Mouse (Mus musculus): ENCODE data around the gene Tubgcp2.

The Tubgcp2 gene

DNA sequence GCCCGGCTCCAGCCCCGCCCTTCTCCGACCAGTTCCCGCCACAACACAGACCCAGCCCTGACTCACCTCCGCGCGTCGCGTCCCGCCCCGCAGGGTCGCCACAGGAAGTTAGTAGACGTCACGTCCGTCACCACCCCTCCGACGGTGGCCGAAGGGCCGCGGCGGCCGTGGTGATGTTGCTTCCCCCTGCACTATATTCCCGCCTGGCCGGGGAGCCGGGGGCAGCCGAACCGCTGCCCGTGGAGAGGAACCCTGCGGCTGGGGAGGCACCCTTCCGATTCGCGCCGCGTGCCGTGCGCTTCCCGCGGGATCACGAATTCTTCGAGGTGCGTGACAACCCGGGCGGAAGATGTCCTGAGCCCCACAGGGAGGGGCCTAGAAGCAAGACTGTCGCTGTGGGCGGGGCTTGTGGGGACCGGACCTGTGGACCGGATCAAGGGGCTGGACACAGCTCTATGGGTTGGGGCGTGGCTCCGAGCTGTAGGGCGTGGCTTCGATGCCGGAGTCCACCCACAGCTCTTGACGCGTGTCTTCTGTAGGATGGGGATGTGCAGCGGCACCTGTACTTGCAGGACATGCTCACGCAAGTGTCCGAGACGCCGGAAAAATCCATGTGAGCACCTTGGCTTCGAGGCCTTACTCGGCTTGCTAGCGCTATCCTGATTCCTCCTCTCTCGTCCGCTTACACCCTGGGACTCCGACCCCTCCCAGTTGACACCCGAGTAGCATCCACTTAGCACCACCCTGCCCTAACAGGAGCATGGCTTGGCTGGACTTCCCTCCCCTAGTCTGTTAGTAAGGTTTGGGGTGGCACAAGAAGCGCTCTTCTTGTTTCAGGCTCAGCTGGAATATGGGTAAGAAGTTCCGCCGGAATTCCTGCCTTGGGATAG, at the start of gene Tubgcp2, which contains the start of gene Zfp511:
Gene Tubgcp2, minus strand, starts transcription at position 389 of the 890 bp plus-strand sequence.
Gene Zfp511, plus strand, starts transcription at position 111 of the 890 bp plus-strand sequence.
- peak; percentile 96 for DNase-seq

DNA sequence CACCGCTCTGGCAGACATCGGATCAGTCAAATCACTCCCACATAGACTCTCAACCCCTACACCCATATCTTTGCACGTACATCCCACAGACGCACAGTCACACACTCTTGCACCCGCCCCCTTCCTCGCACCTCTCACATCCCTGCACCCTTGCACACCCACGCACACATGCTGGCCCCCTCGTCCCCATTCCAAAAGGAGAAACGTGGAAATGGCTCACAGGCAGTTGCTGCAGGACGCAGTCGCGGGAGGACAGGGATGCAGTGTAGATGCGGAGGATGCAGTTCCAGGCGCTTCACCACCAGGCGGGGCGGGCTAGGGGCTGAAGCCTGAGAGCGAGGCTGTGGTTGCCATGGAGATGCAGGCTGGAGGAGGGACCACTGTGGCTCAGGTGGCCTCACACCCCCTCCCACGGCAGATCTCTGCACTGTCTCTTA, 45.8 kb upstream of the Tubgcp2 start, which contains the start of gene Caly:
Gene Caly, minus strand, starts transcription at position 307 of the 437 bp plus-strand sequence.
- DNase-seq, result peak; percentile 96

DNA sequence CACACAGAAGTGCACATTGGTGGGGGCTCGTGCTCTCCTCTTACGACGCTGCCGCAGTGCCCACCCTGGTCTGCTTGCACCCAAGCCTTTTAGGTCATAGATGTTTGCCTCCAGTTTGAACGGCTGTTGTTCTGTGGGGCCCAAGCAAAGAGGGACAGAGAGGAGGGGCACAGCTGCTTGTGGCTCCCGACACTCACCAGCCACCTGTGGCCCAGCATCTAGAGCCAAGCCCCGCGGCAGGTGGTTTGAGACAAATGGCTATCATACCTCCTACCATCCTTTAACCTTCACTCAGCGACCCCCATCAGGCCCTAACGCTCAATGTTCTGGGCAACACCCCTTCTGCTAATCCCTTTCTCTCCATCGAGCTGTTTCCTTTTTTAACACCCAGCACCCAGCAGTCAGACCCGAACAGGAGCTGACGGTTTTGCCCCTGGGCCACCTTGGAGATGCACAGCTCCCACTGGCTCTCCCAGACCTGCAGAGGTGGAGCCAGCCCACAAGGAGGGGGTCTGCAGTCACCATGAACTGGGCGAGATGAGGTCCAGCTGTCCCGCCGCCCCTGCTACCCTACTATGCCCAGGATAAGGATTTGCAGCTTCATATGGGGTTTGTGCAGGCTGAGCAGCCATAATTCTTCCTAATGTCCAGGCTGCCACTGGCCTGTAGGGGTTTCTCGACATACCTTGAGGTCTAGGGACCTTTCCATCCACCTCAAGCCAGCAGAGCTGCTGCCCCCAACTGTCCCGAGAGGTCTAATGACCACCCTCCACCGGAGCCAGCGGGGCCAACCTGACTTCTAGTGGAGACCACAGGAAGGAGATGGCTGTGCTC, 45.2 kb upstream of the Tubgcp2 start:
- DNase-seq, result peak; percentile 42

DNA sequence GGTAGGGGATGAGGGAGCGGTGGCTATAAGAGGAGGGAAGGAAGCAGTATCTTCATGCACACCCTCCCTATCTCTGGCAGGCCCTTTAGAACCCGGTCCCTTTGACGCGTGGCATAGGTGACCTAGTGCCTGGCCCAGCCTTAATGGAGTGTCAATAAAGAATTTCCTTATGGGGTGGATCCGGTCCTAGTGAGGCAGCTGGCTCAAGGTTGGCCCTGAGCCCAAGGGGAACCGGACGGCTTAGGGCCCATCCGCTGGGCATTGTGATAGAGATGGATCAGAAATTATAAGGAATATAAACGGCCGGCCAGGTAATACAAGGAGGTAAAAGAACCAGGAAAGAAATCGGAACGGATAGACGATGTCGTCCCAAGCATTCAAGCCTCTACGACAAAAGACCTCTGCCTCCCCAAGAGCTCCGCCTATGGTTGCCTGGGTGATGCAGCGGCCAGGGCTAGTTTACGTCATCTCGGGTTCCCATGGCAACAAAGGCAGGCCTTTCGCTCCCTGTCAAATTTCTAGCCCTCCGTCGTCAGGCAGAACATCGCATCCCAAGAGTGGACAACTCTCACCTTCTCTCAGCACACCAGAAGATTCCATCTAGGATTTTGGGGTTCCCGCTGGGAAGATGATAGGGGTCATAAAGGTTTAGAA, 44.2 kb upstream of the Tubgcp2 start:
- peak; percentile 93 for DNase-seq

DNA sequence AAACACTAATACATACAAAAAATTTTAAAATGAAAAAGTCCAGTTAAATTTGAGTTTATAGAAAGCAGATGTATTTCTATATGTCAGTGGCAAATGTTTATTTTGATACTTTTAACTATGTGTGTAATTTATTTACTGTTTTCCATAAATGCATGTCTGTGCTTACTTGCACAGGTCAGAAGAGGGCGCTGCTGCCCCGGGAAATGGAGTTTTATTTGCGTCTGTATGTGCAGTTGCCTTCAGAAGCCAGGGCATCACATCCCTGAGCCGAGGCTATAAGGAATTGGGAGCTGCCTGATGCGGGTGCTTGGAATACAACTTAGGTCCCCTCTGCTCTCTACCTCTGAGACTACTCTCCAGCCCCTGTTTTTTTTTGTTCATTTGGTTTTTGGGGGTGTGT, 42.2 kb upstream of the Tubgcp2 start:
- DNase-seq, result peak; percentile 49

DNA sequence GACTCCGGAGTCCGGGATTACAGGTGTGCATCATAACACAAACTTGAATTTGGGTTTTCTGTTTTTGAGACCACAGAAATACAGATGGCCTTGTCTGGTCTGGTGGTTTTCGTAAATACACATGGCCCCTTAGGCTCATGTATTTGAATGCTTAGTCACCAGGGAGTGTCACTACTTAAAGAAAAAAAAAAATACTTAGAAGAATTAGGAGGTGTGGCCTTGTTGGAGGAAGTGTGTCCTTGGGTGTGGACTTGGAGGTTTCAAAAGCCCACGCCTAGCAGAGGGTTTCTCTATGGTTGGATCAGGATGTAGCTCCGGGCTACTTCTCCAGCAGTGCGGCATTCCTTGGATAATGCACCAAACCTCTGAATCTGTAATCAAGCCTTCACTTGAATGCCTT, 41.2 kb upstream of the Tubgcp2 start:
- no peak for DNase-seq

DNA sequence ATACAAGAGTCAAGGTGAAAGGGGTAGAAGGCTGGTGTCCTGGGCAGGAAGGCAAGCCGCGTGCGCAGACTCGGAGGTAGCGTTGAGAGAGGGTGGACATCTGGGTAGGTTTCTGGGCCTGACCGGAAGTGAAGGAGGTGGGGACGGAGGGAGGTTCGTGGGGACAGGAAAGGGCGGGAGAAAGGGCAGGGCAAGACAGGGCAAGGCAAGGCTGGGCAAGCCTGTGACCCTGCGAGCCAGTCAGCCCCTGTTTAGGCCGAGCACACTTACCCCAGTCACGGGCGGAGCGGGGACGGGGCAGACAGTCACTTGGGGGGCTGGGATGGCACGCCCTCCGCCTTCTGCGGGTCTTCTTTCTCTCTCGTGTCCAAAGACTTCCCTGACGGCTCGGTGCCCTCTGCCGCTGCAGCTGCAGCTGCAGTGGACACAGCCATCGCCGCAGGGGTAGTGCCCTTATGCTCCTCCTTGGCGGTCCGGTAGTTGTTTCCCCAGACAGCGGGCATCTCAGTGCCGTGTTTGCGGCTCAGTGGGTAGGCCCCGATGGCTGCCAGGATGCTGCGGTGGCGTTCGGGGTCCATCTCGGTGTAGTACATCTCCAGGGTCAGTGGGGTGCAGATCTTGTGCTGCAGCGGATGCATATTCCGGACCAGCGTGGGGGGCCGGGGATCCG, 33.7 kb upstream of the Tubgcp2 start:
- DNase-seq, result no peak

DNA sequence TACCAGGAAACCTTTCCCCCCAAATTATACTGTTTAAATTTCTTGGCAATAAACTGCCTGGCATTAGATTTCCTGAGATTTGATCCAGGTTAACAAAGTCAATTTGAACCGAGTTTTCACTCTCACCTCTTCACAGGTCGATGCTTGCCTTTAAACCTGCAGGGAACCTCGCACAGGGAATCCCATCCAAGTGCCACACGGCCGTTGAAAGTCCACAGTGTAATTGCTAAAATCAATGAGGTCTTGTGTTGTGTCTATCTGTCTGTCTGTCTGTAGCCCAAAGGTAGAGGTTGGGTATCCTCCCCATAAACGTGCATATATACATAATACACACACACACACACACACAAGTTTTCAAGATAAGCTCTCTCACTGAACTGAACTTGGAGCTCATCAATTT, 30.9 kb upstream of the Tubgcp2 start:
- no peak for DNase-seq

DNA sequence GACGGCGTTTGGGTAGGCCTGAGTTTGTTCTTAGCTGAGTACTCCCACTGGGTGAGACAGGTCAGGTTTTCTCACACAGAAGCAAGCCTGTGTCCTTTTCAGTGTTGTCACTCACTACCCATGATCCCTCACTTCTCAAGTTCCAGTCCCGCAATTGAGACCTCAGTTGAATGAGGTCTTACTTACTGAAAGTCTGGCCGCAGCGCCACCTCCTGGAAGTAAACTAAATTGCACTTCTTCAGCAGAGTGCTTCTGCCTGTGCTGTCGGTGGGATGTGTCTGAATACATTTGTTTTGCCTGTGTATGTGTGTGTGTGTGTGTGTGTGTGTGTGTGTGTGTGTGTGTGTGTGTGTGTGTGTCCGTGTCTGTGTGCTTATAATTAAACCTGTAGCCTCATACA, 26.6 kb upstream of the Tubgcp2 start:
- DNase-seq, result peak; percentile 68

DNA sequence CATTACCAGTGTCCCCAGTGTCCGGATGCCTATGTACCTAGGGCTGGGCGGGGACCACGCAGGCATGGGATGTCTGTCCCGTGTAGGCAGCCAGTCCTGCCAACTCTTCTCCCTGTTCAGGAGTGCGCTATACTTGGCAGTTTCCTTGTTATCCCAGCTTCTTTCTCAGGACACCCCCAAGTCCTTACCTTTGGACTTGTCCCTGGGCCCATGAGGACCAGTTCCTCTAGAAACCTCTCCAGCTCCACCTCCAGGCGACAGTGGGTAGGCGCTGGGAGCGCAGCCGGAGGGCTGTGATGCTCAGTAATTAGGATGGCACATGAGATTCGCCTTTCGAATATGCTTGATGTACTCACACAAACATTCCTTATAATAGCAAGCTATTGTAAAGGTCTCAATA, 25.8 kb upstream of the Tubgcp2 start:
- no peak for DNase-seq

DNA sequence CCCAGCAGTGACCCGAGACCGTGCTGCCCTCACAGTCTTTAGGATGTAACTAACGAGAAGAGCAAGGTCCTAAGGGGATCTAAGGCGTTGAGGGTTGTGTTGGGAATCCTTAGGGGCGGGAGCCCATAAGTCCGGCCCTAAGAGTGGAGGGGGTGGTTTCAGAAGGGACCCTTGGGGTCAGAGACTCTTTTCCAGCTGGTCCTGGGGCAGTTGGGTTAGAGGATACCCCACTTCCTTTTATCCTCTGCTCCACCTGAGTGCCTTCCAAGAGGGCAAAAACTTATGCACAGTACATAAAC, 25.3 kb upstream of the Tubgcp2 start:
- DNase-seq, result no peak

DNA sequence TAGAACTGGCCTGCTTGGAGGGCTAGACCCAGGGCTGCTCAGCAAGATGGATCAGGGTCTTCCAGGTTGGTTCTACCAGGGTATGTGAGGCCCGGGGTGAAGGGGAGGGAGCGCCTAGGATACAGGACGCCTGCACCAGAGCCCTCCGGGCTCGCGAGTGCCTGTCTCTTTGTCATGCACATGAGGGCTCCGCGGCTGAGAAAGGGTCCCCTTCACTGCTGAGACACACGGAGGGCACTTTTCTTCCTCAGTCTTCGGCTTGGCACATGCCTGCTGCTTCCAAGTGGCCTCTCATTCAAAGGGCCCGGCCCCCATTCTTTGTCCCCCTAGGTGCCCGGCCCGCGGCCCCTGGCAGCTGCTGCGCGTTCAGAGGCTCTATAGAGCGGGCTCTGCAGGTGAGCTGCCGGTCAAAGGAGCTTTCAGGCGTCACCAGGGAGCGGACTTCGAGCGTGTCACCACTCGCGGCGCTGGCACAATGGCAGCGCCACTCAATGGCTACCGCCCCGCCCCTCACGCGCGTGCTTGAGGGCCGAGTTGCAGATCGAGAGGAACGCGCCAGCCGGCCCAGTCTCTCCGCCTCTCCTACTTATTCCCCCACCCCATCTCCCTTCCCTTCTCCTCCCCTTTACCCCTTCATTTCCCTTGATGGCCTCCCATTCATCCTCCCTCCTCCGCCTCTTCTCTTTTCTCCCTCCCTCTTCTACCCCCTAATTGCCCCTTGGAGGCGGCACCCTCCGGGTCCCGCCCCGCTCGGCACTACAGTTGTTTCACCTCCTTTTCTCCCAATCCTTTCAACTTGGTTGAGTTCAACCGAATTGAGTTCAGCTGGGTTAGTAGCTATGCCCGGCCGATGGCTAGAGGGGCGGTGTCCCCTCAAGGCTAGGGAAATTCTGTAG, 24.7 kb upstream of the Tubgcp2 start:
- no peak for DNase-seq

DNA sequence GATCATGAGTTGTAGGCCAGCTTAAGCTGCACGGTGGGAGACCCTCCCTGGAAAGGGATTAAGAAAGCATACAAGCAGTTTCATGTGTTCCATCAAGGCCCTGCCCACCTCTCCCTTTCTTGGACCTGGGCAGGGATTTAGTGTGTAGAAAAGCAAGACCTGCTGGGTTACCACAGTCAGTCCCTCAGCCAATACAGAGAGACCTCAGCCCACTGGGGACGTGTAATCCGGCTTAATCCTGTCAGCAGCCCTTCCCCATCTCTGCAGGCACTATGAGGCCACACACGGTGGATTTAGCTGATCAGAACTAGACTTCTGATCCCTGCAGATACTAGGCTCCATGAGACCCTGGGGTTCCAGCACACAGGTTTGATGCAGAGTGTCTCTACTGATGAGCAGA, 23.1 kb upstream of the Tubgcp2 start:
- DNase-seq, result no peak

DNA sequence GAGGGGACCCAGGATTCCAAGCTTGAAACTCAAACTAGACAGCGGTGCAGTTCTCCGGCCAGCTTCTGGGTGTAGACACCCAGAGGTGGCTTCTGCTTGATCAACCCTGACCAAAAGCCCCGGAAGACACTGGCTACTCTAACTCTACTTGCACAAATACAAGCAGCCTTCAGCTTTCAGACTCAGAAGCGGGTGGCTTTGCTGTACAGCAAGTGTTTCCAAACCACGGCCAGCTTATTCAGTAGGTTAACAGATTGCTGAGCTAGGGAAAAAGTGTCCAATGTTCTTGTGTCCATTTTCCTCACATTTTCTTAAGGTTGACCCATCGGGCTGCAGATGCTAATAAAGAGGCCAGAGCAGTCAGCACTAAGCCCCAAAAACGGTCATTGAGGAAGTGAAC, 22.1 kb upstream of the Tubgcp2 start:
- no peak for DNase-seq

DNA sequence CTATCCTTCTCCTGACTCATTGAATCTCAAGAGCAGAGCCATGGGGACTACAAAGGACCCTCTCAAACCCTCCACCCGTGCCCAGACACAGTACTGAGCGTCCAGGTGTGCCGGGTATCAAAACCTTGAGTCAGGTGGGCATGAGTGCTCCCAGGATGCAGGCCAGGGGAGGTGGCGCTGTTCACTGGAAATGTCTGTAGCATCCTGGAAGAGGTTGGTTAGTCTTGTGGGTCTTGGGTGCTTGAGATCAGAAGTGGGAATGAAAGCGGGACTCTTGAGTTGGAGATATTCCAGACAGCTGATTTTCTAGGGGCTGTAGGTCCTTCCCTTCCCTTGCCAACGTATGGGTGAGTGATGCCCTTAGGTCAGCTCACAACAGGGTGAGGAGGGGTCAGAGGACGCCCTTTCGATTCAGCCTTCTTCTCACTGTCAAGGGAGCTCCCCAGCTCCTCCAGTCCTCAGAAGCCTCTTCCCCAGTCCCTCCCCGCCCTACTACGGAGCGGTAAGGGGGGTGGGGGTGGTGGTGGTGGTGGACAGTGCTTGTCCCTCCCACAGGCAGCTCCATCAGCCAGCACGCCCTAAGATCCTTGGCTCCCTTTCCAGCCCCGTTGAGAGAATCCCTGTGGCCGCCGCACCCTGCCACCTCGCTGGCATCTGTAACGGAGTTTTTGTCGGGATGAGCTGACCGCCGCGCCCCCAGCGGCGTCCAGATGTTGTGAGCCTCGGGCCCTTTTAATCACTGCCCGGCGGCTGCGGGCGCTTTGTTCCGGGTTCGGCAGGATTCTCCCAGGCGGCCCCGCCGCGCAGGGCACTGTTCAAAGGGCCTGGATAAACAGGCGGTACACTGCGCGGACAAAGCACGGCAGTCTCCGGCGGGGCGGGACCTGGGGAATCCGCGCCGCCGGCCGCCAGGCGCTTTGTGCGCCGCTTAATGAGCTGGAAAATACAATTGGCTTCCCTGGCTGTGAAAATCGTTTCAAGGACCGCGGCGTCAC, 21.2 kb upstream of the Tubgcp2 start:
- no peak for DNase-seq

DNA sequence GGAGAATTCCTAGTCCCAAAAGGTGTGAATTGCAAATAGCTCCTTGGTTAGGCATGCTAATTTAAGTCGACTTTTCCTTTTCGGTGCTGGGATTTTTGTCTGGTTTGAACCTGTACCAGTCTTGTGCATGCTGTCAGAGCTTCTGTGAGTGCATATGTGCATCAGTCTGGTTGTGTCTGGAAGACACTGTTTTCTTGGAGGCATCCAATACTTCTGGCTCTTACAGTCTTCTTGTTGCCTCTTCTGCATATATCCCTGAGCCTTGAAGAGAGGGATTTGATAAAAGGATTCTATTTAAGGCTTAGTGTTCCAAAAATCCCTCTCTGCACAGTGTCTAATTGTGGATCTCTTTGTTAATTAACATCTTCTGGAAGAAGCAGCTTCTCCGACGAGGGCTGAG, 17.7 kb upstream of the Tubgcp2 start:
- peak; percentile 48 for DNase-seq

DNA sequence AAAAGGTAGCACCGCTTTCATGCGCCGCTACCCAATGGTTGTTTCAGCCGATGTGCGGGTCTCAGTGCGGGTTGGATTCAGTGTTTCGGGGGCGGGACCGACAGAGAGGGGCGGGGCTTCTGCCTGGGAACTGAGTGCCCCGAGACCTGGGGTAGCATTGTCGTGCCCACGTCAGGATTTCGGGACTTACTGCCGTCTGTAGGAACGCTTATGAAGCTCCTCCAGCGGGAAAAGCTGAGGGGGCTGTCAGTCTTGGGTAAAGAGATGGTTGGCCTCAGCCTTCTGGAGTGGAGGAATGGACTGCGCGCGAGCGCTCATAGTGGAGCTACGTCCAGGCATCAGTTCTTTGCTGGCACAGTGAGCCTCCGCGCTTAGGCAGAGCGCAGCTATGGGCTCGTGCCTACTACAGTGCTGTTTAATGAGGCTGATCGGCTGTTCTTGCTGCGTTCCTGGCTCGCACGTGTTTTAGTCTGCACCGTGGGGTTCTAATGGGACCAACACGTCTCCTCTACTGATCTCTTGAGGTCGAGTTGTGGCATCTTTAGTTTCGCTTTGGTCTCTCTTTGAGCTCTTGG, 12.7 kb upstream of the Tubgcp2 start:
- DNase-seq, result no peak

DNA sequence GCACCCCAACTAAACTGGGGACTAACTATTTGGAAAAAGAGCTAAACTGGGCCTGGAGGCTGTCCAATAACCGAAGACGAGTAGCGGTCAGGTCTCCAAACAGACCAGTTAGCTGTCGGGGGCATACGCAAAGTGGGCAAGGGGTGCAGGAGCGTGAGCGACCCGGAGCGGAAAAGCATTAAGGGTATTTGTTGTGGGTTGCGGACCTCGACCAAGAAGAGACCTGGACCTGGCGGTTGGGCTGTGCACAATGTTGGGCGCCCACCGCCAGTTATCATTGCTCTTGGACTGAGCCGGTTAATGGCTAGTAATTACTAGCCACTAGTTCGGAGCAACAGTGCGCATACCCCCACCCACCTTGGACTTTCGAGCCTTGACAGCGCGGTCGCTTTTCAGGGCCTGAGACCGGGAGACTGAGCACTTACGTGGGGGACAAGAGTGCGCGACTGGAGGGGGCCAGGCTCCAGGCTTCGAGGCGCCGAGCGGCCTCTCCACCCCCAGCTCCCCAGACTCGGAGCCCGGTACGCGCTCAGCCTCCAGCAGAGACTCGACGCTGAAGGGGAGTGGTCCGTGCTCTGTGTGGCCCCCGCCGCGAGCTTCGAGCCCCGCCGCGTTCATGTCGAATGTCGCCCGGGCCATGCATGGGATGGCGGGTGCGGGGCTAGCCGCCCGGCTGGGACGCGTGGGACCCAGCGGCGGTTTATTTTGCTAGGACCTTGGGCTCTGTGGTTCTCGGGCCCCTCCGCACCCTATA, 12.1 kb upstream of the Tubgcp2 start, which contains the start of gene Msx3:
Gene Msx3, minus strand, starts transcription at position 729 of the 754 bp plus-strand sequence.
- DNase-seq, result no peak

DNA sequence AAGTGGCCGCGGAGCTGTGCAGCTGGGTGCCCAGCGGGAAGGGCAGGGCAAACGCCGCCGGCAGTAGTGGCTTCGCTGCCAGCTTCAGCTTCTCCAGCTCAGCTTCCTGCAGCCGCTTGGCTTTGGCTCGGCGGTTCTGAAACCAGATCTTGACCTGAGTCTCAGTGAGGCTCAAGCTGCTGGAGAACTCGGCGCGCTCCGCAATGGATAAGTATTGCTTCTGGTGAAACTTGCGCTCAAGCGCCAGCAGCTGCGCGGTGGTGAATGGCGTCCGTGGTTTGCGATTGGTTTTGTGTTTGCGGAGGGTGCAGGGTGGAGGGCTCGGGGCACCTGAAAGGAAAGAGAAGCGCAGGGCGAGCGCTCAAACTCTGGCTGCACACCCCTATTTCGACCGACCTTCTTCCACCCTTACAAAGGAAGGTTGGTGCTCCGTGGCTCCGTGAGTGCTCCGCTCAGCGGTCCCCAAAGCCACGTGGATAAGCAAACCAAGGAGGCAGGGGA, 11.4 kb upstream of the Tubgcp2 start:
- DNase-seq, result no peak
